Mouse (Mus musculus) stomach, embryonic 15.5 days (tissue): Measurements from ENCODE around the gene Arfgef2. TPM values are rescaled to one million over a fixed set of nuclear protein-coding genes. Genes with fewer than 3 reads are reported as not detected.

Experiments
- ATAC-seq: fragments of 200-750 bp; cut with Nextera tagmentation; 2 replicates; pipeline ENCODE4 v1.8.0; 2017; ENCODE audit warnings: low read depth, moderate number of reproducible peaks, moderate TSS enrichment; ENCODE audit not compliant: insufficient read depth, low FRiP score
- H3K27ac ChIP-seq: fragments of 300-500 bp; sonication (generic); 2 replicates; pipeline ENCODE4 v1.5.1; 2015; ENCODE audit warnings: mild to moderate bottlenecking, inconsistent platforms
- H3K27me3 ChIP-seq: fragments of 300-500 bp; sonication (generic); replicated peaks from 2 replicates; pipeline ENCODE4 v1.6.1; 2015; ENCODE audit warnings: inconsistent platforms
- H3K36me3 ChIP-seq: fragments of 300-500 bp; sonication (generic); 2 replicates; pipeline ENCODE4 v1.6.1; 2015; ENCODE audit warnings: inconsistent platforms
- H3K4me1 ChIP-seq: fragments of 300-500 bp; sonication (generic); 2 replicates; pipeline ENCODE4 v1.6.1; 2015; ENCODE audit warnings: inconsistent platforms
- H3K4me2 ChIP-seq: fragments of 300-500 bp; sonication (generic); 2 replicates; pipeline ENCODE4 v1.6.1; 2015; ENCODE audit warnings: mild to moderate bottlenecking, inconsistent platforms
- H3K4me3 ChIP-seq: fragments of 300-500 bp; sonication (generic); replicated peaks from 2 replicates; pipeline ENCODE4 v1.5.1; 2015; ENCODE audit warnings: inconsistent platforms
- H3K9ac ChIP-seq: fragments of 300-500 bp; sonication (generic); 2 replicates; pipeline ENCODE4 v1.6.1; 2015; ENCODE audit warnings: inconsistent platforms
- H3K9me3 ChIP-seq: fragments of 300-500 bp; sonication (generic); 2 replicates; pipeline ENCODE4 v1.6.1; 2016; ENCODE audit warnings: inconsistent platforms
- WGBS: fragments of 180-500 bp; shearing (Covaris S2); methylation state at CpG from one replicate; pipeline ENCODE4 v1.1.7; 2015; 5-methylcytosine and 5-hydroxymethylcytosine counted together
- polyA plus RNA-seq: library from polyadenylated mRNA; unstranded; fragments of >200 nt; fragmentation: Nextera tagmentation; extraction: Ambion mirVana; gene quantifications from 2 replicates; pipeline ENCODE4 v1.2.1, GENCODE M21; 2015

Arfgef2 gene
- polyA plus RNA-seq, 1 experiment from 2014 or later: 4.5 TPM

- no peaks in the 10 kb centered on the region for H3K27me3 ChIP-seq
- no peaks in the 10 kb centered on the region for H3K9me3 ChIP-seq
- H3K4me2 ChIP-seq: no peak overlapping the region
- H3K9ac ChIP-seq: no peak overlapping the region
- no peak overlapping the region for H3K4me3 ChIP-seq
- 85% methylated on average over 10 of the region's 10 CpGs for WGBS
- H3K4me1 ChIP-seq: peaks cover 7% of the 10 kb centered on the region; the same call in 1 of the 2 replicates
- H3K27ac ChIP-seq: no peak overlapping the region
- ATAC-seq: no peak
- no peaks in the 10 kb centered on the region for H3K36me3 ChIP-seq
Observed at GRCm38 (mm10) chr2:166810821-166811220, 5.4 kb downstream of the Arfgef2 start.

GRCm38 (mm10) chr2:166818463-166819143 lies 13.2 kb downstream of the Arfgef2 start:
- Histone ChIP-seq H3K27ac (no peak overlapping the region), H3K9ac (no peak overlapping the region), H3K4me3 (no peak overlapping the region), H3K36me3 (no peaks in the 10 kb centered on the region), H3K4me1 (no peaks in the 10 kb centered on the region), H3K27me3 (no peaks in the 10 kb centered on the region), H3K9me3 (no peaks in the 10 kb centered on the region), H3K4me2 (no peak overlapping the region)
- 78% methylated on average over 9 of the region's 9 CpGs for WGBS
- ATAC-seq: no peak

DNA sequence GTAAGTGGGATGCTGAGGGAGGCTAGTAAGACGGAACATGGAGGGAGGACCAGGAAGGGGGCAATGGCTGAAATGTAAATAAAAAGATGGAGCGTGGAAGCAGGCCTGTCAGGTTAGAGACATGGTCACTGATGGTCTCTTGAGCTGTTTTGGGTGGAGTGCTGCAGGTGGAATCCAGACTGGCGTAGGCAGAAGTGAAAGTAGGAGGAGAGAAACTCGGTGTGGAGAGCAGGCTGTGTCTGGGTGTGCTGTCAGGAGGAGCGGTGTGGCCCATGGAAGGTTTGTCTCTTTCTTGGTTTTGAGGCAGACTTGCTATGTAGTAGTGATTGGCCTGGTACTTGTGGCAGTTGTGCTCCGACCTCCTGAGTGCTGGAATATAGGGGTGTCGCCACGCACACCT lies 14.5 kb downstream of the Arfgef2 start:
- H3K9ac ChIP-seq: no peak overlapping the region
- WGBS: 77% methylated on average over 8 of the region's 8 CpGs
- H3K9me3 ChIP-seq: no peaks in the 10 kb centered on the region
- no peak for ATAC-seq
- H3K4me2 ChIP-seq: no peak overlapping the region
- no peaks in the 10 kb centered on the region for H3K36me3 ChIP-seq
- no peaks in the 10 kb centered on the region for H3K27me3 ChIP-seq
- no peak overlapping the region for H3K27ac ChIP-seq
- H3K4me1 ChIP-seq: no peaks in the 10 kb centered on the region
- no peak overlapping the region for H3K4me3 ChIP-seq

- H3K9me3 ChIP-seq: no peaks in the 10 kb centered on the region
- no peak overlapping the region for H3K4me3 ChIP-seq
- no peaks in the 10 kb centered on the region for H3K27me3 ChIP-seq
- H3K9ac ChIP-seq: no peak overlapping the region
- 60% methylated on average over 2 of the region's 2 CpGs for WGBS
- no peak overlapping the region for H3K4me2 ChIP-seq
- ATAC-seq: no peak
- no peaks in the 10 kb centered on the region for H3K36me3 ChIP-seq
- H3K4me1 ChIP-seq: no peaks in the 10 kb centered on the region
- H3K27ac ChIP-seq: no peak overlapping the region
Observed at GRCm38 (mm10) chr2:166820844-166821243, 15.5 kb downstream of the Arfgef2 start.

DNA sequence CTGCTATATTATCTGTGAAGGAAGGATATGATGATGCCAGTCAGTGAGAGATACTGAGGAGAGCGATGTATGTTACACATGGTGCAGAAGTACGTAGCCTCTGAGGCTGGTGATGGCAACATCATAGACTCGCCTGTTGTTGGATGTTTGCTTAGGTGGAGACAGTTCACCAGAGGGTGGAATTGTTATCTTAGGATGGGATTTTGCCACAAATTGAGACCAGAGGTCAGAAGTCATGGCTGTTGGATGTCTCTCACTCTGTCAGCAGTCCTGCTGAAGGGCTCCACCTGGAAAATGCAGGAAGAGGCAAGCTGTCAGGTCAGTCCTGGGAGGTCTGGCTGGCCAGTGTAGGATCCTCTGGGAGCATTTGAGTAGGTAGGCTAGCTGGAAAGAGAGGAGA lies 16.0 kb downstream of the Arfgef2 start:
- Histone ChIP-seq H3K27me3 (no peaks in the 10 kb centered on the region), H3K27ac (no peak overlapping the region), H3K4me3 (no peak overlapping the region), H3K4me1 (no peaks in the 10 kb centered on the region), H3K4me2 (no peak overlapping the region), H3K9ac (no peak overlapping the region), H3K36me3 (no peaks in the 10 kb centered on the region), H3K9me3 (no peaks in the 10 kb centered on the region)
- 76% methylated on average over 3 of the region's 3 CpGs for WGBS
- no peak for ATAC-seq

DNA sequence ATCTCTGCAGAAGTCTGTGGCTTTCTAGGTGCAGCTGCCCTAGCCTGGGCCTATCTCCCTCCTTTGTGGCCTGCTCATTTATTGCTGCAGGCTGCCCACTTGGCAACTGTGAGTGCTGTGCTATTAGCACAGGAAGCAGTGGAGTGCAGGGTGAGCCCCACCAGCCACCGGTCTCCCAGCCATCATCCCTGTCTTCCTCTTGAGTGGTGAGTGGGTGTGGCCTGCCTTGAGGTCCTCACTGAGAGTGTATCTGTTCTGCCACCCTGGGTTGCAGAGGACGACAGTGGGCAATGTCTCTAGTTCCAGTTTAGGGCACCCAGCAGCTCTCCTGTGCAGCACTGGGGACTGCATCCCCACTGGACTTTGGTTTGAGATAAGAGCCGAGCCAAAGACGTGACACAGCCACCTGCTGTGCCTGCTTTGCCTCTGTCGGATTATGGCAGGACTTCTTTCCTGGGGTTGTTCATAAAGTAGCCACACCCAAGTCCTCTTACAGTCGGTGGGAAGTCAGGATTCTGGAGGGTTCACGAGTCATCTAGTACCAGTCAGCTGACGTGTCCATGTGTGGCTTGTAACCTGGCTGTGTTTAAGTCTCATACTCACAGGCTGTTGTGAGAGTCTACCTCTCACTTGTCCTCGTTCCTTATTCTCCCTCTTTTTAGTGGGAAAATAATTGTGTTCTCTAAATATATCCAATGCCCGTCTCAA lies 16.9 kb downstream of the Arfgef2 start:
- no peak overlapping the region for H3K4me3 ChIP-seq
- H3K36me3 ChIP-seq: no peaks in the 10 kb centered on the region
- H3K4me2 ChIP-seq: no peak overlapping the region

GRCm38 (mm10) chr2:166822901-166823300 lies 17.5 kb downstream of the Arfgef2 start:
- 77% methylated on average over 2 of the region's 2 CpGs for WGBS
- Histone ChIP-seq H3K9me3 (no peaks in the 10 kb centered on the region), H3K4me1 (no peaks in the 10 kb centered on the region), H3K4me3 (no peak overlapping the region), H3K4me2 (no peak overlapping the region), H3K9ac (no peak overlapping the region), H3K36me3 (no peaks in the 10 kb centered on the region), H3K27ac (no peak overlapping the region), H3K27me3 (no peaks in the 10 kb centered on the region)
- ATAC-seq: no peak

More for the DNA sequence above, 16.9 kb downstream of the Arfgef2 start:
- ATAC-seq: peak; percentile 67
- H3K9me3 ChIP-seq: no peaks in the 10 kb centered on the region
- no peaks in the 10 kb centered on the region for H3K27me3 ChIP-seq
- H3K27ac ChIP-seq: no peak overlapping the region
- no peak overlapping the region for H3K9ac ChIP-seq
- no peaks in the 10 kb centered on the region for H3K4me1 ChIP-seq
- 62% methylated on average over 10 of the region's 10 CpGs for WGBS

GRCm38 (mm10) chr2:166824386-166824785 lies 19.0 kb downstream of the Arfgef2 start:
- Histone ChIP-seq H3K4me3 (no peak overlapping the region), H3K27ac (no peak overlapping the region), H3K4me2 (no peak overlapping the region), H3K9ac (no peak overlapping the region), H3K9me3 (no peaks in the 10 kb centered on the region), H3K27me3 (no peaks in the 10 kb centered on the region), H3K4me1 (no peaks in the 10 kb centered on the region), H3K36me3 (no peaks in the 10 kb centered on the region)
- no peak for ATAC-seq
- WGBS: 80% methylated on average over 5 of the region's 5 CpGs

- Histone ChIP-seq H3K27ac (no peak overlapping the region), H3K4me2 (no peak overlapping the region), H3K27me3 (no peaks in the 10 kb centered on the region), H3K9me3 (no peaks in the 10 kb centered on the region), H3K36me3 (no peaks in the 10 kb centered on the region), H3K9ac (no peak overlapping the region), H3K4me1 (no peaks in the 10 kb centered on the region), H3K4me3 (no peak overlapping the region)
- no peak for ATAC-seq
- 91% methylated on average over 5 of the region's 5 CpGs for WGBS
Observed at GRCm38 (mm10) chr2:166824998-166825397, 19.6 kb downstream of the Arfgef2 start.

- H3K27ac ChIP-seq: no peak overlapping the region
Observed at GRCm38 (mm10) chr2:166826491-166827224, 21.3 kb downstream of the Arfgef2 start.

DNA sequence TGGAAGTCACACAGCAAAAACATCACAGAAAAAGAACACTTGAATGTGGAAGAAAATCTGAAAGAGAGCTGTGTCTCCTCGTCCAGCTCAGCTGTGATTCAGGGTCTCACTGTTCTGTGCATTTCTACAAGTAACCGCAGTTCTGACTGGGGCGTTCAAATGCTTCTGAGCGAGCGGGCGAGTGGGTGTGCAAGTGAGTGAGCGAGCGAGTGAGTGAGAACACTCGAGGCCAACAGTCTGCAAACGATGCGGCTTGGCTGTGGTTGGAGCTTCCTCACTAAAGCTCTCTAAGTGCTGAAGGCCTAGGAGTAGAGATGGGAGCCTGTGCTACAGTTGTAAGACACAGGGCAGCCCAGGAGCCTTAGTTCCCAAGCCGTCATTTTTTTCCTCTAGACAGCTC lies 22.9 kb downstream of the Arfgef2 start:
- WGBS: 89% methylated on average over 12 of the region's 12 CpGs
- no peak overlapping the region for H3K27ac ChIP-seq

More at GRCm38 (mm10) chr2:166826491-166827224, 21.3 kb downstream of the Arfgef2 start:
- no peaks in the 10 kb centered on the region for H3K4me1 ChIP-seq
- no peak overlapping the region for H3K4me3 ChIP-seq
- no peak for ATAC-seq
- no peak overlapping the region for H3K4me2 ChIP-seq
- 85% methylated on average over 8 of the region's 8 CpGs for WGBS
- H3K36me3 ChIP-seq: no peaks in the 10 kb centered on the region
- no peak overlapping the region for H3K9ac ChIP-seq
- no peaks in the 10 kb centered on the region for H3K27me3 ChIP-seq
- H3K9me3 ChIP-seq: no peaks in the 10 kb centered on the region

GRCm38 (mm10) chr2:166830350-166830749 lies 25.0 kb downstream of the Arfgef2 start:
- H3K27me3 ChIP-seq: no peaks in the 10 kb centered on the region
- 76% methylated on average over 5 of the region's 5 CpGs for WGBS
- no peak for ATAC-seq
- H3K4me3 ChIP-seq: no peak overlapping the region
- no peaks in the 10 kb centered on the region for H3K4me1 ChIP-seq
- H3K9ac ChIP-seq: no peak overlapping the region
- no peak overlapping the region for H3K4me2 ChIP-seq
- no peaks in the 10 kb centered on the region for H3K9me3 ChIP-seq
- 0 out of 2 replicates have a peak, but pooled peaks cover under 1% of the 10 kb centered on the region for H3K36me3 ChIP-seq
- peak overlapping the region; percentile 26; the same call in 1 of the 2 replicates for H3K27ac ChIP-seq

More for the DNA sequence above, 22.9 kb downstream of the Arfgef2 start:
- ATAC-seq: no peak
- H3K4me2 ChIP-seq: no peak overlapping the region
- no peak overlapping the region for H3K9ac ChIP-seq
- no peaks in the 10 kb centered on the region for H3K9me3 ChIP-seq
- no peak overlapping the region for H3K4me3 ChIP-seq
- H3K4me1 ChIP-seq: no peaks in the 10 kb centered on the region
- H3K36me3 ChIP-seq: no peaks in the 10 kb centered on the region
- no peaks in the 10 kb centered on the region for H3K27me3 ChIP-seq
